Mouse (Mus musculus) ES-E14 (cell line): ENCODE results near the gene Iqschfp.

Experiments
- HCFC1 ChIP-seq: IDR thresholded peaks from 2 replicates; pipeline ENCODE4 v1.6.1; 2012; ENCODE audit warnings: low read length, inconsistent platforms, borderline replicate concordance; ENCODE audit not compliant: insufficient read depth
- ZNF384 ChIP-seq: IDR thresholded peaks from 2 replicates; pipeline ENCODE4 v1.6.1; 2012; ENCODE audit warnings: low read depth, low read length, inconsistent platforms

GRCm38 (mm10) chr3:68494296-68495095 is 602.5 kb downstream of the Iqschfp start:
- TF ChIP-seq HCFC1, result no peak
- no peak for TF ChIP-seq ZNF384
